Mouse (Mus musculus) naive thymus-derived CD4-positive, alpha-beta T cell, adult 2 months (primary cell): ENCODE measurements around the gene Thy1.
A peak's percentile ranks its signal among the peaks of the same experiment; 100 is the strongest.

Source experiments
- DNase-seq: peaks from one replicate; pipeline ENCODE4 v3.0.0-alpha.2; 2011; ENCODE audit warnings: low read depth

Thy1 gene

GRCm38 (mm10) chr9:44082266-44082665 is 39.1 kb downstream of the Thy1 start:
- DNase-seq = no peak

DNA sequence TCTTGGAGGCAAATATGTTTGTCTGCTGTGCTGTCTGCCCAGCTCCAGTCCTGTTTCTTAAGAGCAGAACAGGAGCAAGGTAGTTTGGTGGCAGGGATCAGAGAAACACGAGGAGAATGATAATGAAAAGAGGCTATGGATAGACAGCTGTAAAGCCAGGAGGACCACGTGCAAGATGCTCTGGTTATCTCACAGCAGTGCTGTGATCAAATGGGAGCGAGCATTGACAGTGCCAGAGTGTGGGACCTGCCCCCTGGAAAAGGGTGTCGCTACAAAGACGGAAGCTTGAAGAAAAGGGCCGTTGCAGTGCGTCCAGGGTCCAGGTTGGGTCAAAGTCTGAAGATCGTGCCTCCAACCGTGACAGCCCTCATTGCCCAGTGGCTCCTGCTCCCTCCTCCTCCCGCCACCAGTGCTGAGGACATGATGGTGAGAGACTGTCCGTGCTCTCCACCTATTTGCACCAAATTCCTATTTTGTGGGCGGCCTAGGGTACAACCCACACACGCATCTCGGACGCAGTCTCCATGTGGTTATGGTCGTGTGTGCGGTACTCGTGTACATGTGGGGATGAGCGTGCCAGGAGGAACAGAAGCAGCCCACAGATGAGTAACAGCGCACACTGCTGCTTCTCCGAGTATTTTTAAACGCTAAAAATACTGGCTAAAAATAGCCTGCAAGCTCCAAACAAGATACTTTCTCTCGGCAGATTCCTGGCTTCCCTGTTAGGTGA is 40.4 kb downstream of the Thy1 start:
- no peak for DNase-seq

DNA sequence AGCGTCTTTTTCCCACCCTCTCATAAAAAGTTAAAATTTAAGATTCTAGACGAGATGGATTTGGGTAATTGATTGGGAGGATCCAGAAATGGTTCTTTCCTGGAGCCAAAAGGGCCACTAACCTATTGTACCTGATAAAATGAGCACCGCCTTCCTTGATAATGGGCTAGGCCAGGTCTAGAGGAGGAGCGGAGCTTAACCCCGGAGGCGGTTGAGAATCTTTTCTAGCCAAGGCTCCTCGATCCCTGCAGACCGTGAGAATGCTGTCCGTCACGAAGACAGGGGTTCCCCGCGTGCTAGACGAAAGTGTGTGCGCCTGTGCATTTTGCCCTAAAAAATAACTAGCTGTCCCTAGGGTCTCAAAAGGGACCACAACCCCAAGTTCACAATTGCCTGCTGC is 41.1 kb downstream of the Thy1 start:
- no peak for DNase-seq

- peak; percentile 63 for DNase-seq
These were observed 41.6 kb downstream of the Thy1 start for GRCm38 (mm10) chr9:44084659-44085229.

GRCm38 (mm10) chr9:44085276-44085675 is 42.1 kb downstream of the Thy1 start:
- DNase-seq = no peak

DNA sequence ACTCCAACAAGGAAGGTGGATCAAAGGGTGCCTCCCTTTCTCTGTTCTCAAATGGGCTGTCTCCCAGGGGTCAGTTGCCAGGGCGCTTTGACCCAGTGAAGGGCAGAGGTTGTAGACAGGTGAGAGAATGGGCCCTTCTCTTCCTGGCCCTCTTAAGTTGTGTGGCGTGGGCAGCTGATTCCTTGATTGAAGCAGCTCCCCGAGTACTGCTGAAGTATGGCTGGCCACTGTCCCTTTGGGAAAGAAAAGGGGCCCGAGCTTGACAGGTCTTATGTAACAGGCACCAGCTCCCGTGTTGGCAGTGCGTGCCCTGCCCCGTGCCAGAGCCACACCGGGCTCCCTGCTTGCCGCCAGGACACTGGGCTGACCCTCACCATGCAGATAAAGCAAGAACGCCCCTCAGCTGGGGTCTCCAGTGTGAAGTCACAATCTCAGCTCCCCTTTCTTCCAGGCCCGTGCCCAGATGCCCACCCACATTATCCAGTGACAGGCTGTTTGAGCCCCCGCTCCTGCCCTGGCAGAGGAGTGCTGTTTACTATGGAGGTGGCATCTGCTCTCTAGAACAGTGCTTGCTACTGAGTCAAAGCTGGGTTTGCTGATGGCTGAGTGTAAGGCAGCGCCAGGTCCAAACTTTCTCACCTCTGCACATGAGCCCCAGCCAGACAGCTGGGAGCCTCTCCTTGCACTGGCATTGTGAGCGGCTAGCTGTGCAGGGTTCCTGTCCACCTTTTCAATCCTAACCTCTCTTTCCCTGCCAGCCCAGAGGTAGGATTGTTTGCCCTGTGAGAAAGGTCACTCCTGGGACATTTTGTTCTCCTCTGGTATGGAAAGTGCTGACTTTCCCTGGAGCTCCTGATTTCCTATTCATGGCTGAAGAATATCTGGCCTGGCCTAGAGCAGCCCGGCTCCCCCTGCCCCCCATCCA is 42.8 kb downstream of the Thy1 start:
- no peak for DNase-seq

- DNase-seq = no peak
These were observed 43.8 kb downstream of the Thy1 start for GRCm38 (mm10) chr9:44086960-44087359.

GRCm38 (mm10) chr9:44087761-44088455 is 44.7 kb downstream of the Thy1 start:
- no peak for DNase-seq

GRCm38 (mm10) chr9:44088877-44089608 is 45.9 kb downstream of the Thy1 start:
- peak; percentile 43 for DNase-seq

DNA sequence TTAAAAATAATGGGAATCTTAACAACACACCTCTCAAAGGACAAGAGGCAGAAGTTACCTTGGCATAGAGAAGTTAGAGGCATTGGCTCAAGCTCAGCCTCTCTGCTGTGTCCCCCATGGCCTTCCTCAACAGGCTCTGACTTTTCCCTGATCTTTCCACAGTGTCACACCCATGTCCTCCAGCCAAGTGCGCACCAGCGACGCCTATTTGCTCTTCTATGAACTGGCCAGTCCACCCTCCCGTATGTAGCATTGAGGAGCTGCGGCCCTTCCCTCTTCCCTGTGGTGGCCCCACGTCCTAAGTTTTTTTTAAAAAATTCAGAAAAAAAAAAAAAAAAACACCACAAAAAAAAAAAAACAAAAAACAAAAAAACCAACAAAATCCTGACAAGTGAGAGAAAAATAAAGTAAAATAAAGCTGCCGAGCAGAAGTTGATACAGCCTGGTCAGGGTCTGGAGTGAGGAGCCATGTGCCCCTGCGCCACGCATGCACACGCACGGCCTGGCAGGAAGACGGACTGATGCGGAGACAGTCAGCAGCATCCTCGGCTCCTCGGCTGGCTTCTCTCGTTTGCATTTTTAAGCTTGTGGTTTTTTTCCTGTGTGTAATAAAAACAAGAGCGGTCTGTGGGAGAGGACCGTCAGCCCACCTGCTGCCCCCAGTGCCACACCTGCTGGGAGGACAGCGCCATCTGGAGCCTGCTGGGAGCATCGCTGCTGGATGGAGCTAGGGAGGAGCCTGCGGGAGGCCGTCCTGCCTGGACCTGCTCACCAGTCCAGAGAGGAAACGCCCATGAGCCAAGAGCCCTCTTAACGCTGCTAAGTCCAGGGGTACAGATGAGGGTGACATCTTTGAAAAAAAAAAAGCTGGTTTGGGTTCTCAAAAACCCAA is 50.7 kb downstream of the Thy1 start:
- DNase-seq = peak; percentile 73

- no peak for DNase-seq
These were observed 51.6 kb downstream of the Thy1 start for GRCm38 (mm10) chr9:44094737-44095136.

GRCm38 (mm10) chr9:44095781-44096180 is 52.6 kb downstream of the Thy1 start:
- DNase-seq = no peak

DNA sequence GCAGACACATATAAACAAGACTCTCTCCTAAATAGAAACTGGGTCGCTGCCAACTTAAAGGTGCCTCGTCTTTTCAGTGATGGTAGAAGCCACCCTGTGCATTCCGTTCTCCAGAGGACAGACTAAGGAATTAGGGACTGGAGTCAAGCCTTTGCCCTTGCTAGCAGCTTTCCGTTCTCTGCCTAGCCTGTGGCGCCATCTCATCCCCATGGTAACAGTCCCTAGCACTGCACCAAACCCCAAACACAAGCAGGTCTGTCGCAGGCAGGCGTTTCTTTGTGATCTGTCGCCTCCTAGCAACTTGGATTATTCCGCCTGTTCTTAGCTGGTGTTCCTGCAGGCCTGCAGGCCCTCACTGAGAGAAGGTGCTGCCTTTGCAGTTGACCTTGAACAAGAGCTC is 53.4 kb downstream of the Thy1 start:
- no peak for DNase-seq
